Mouse (Mus musculus): ENCODE results near the gene Cops7b.

The Cops7b gene

DNA sequence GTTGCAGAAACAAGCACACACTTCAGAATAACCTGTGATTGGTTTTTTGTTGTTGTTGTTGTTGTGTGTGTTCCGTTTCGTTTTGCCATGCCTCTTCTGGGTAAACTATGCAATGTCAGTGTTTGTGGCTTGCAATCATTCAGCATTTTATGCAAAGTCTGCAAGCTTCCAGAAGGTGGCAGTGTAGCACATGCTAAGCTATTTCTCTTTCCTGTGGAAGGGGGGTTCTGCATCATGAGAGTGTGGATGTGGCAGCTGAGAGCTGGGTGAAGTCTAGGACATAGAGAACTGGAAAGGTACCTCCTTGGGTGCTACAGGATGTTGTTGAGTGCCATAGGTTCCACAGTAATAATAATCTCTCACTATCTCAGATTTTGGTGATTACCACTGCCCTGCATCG is 15.8 kb downstream of the Cops7b start:
- no peak for DNase-seq (ENCODE audit: inconsistent ontology term)

DNA sequence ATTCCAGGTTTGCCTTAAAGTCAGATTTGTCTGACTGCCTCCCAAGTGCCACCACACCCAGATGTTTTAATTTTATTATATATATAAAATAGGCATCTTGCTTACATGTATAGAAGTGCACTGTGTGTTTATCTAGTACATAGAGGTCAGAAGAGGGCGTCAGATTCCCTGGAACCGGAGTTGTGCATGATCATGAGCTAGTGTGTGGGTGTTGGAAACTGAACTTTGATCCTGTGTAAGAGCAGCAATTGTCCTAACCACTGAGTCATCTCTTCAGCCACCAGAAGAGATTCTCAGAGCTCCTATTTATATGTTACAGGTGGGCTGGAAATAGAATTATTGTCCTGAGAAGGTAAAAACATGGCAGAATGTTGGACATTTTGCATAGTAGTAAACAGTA is 17.4 kb downstream of the Cops7b start:
- no peak for DNase-seq (ENCODE audit: inconsistent ontology term)

DNA sequence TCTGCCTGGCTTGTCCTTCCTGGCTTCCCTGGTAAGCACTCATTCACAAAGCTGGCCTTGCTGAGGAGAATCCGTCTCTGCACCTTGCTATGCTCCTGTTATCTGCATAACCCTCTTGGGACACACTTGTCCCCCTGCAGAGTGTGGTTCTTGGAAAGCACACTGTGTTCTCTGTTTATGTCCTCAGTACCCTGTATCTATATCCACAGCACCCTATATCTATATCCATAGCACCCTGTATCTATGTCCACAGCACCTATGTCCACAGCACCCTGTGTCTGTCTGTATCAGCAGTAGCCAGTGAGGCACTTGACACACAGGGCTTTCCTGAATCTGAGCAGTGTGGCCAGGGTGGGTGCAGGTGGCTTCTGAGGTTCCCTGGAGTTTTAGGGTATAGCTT is 28.2 kb downstream of the Cops7b start:
- DNase-seq (ENCODE audit: inconsistent ontology term) = no peak

DNA sequence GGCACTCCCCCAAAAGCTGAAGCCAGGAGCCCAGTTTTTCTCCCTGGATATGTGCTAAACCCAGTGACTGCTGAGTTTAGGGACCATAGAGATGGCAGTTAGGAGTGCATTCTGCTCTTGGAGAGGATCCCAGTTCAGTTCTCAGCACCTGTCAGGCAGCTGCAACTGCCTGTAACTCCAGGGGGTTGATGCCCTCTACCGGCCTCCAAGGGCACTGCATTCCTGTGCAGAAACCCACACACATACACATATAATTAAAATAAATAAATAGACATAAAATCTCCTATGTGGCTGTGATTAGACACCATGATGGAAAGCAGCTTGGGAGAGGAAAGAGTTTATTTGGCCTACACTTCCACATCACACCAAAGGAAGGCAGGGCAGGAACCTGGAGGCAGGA is 29.4 kb downstream of the Cops7b start:
- no peak for DNase-seq (ENCODE audit: inconsistent ontology term)

DNA sequence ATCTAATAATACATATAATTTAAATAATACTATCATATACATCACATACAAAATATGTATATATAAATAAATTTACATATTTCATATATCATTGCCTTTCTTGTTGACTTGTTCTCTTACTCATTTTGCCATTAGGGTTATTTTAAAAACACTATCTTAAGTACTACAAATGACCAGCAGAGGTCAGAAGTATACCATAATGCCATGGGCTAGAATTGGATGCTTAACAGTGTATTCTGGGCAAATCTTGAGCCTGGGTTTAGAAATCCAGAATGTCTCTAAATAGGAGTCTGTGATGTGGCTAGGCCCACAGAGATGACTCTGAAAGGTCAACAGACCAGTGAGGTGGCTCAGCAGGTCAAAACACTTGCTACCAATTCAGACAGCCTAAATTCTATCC is 31.6 kb downstream of the Cops7b start:
- DNase-seq (ENCODE audit: inconsistent ontology term) = no peak

DNA sequence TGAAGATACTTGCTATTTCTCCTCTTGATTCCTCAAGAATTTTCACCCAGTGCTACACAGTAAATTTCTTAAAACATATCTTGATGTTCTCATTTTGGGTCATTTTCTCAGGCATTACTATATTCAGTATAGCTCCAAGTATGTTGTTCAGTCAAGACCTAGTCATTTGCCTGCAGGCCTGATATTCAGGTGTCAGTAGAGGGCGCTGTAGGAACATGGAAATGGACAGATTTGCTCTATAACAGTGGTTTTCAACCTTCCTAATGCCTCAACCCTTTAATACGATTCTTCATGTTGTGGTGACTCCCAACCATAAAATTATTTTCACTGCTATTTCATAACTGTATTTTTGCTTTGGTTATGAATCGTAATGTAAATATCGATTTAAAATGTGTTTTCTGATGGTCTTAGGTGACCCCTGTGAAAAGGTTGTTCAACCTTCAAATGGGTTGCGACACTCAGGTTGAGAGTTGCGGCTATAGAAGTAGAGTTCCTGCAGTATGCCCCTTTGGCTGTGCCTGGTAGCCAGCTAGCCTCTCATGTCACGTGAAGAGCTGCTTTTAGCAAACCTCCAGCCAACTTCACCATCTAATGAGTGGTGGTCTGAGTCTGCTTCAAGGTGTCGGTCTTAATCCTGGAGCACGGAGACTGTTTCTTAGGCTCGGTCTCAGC is 35.9 kb downstream of the Cops7b start:
- DNase-seq (ENCODE audit: inconsistent ontology term) = peak; percentile 43

DNA sequence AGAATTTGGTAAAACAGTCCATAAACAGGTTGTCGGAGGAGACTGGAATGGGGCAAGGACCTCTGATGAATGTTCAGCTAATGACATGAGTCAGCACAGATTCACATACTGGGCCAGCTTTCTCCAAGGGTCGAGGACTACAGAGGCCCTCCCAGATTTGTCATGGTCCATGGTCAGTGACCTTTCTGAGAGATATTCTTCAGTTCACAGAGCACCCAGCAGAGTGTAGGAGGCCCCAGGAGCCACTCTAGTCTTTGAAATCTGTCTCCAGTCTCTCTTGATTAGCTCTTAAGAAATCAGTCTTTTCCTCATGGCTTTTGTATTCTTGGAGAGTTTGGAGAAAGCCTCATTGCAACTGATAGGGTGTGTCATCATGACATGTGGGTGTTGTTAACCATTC is 39.6 kb downstream of the Cops7b start:
- peak; percentile 54 for DNase-seq (ENCODE audit: inconsistent ontology term)

DNA sequence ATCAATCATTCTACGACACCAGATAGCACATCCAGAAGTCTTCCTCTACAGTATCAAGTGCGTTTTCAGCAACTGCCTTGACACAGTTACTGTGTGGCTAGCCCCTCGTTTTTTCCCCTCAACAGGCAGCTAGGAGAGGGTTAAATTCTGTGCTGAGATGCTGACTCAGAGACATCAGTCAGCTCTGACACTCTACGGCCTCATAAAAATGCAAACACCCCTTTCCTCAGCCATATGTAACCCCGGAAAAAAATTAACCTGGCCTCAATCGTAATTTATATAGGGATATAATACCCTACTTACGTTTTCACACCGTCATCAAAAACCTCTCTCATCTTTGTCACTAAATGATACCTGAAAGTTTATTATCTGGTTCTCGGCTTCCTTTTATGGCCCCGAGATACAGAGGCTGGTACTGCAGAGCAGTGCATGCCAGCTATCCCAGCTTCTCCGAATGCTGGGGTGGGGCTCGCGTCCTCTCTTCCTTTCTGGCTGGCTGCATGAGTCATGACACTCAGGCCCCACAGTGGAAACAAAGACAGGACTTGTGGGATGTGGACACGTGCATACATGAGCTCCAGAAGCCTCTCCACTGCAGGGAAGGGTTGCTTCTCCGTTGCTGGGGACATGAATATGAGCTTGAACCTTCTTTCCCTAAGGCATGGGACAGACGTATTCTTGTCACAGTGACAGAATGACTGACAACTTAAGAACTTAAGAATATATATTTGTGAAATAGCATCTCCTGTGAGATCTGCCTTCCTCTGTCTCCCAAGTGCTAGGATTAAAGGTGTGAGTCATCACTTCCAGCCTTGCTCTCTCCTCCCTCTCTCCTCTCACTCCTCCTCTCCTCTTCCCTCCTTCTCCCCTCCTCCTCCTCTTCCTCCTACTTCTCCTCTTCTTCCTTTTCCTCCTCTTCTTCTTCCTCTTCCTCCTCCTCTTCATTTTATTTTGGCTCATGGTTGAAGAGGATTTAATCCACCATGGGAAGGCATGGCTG is 40.6 kb downstream of the Cops7b start:
- DNase-seq (ENCODE audit: inconsistent ontology term) = peak; percentile 72

DNA sequence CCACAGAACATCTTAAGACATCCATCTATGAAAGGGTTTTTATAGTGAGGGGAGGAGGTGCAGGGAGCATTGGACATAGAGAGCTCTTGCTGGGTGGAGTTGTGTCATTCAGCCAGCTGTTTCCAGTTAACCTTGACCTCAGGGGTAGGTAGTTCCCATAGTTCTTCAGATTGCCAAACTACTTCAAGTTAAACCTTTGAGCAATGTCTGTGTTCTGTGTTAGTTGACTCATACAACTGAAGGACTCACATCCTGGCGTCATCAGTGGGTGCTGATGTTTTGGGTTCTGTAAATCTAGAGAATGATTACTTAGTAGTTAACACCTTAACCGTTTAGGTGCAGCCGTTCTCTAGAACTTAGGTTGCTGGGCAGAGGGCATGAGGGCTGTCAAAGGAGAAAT is 45.6 kb downstream of the Cops7b start:
- no peak for DNase-seq (ENCODE audit: inconsistent ontology term)

DNA sequence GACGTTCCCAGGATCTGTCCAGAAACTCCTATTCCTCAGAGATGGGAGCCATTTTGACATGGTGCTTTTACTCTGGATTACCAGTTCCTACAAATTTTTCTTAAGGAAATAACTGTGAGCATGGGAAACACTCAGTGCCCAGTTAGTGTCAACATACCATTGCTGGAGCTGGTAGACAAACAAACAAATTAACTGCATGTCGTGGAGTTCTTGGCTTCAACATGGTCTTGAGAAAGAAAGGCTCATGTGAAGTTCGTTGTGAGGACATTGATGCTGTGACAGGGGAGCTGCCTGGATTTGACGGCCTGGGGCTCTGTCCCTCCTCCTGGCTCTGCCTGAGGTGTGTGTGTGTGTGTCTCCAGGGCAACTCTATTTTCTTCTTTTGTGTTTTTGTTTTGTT is 47.2 kb downstream of the Cops7b start:
- no peak for DNase-seq (ENCODE audit: inconsistent ontology term)

DNA sequence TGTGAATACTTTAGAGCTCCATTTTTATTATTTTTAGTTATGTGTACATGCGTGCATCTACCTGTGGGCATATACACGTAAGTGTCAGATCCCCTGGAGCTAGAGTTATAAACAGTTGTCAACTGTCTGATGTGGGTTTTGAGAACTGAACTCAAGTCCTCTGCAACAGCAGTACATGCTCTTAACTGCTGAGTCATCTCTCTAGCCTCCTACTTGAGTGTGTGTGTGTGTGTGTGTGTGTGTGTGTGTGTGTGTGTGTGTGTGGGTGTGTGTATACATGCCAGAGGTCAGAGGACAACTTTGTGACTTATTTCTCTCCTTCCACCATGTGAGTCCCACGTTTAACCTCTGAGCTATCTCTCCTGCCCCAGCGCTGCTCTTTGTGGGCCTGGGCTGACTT is 47.8 kb downstream of the Cops7b start:
- no peak for DNase-seq (ENCODE audit: inconsistent ontology term)

DNA sequence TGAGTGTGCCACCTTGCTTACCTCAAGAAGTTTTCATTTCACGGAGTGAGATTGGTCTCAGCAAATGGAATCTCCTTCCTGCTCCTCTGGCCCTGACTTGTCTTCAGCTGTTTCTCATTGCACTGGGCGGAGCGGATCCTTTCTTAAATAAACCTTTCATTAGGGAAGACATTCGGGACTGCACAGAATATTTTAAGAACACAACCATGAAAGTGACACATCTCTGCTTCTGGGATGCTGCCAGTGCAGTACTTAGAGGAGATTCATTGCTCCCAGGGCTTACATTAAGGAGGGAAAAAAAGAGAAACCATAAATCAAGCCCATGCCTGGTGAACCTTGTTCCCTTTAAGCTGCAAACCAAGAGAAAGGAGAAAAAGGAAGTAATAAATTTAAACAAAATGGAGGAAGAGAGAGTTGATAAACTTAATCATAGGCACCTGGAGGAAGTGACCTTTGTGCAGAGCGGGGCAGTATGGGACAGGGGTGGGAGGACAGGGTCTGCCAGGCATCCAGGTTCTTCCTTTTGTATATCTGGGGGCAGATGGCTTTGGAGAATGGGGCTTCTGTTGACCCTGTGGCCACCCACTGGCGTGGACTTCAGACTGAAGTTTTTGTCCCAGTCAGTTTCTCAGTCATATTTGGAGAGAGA is 50.2 kb downstream of the Cops7b start:
- DNase-seq (ENCODE audit: inconsistent ontology term) = no peak

DNA sequence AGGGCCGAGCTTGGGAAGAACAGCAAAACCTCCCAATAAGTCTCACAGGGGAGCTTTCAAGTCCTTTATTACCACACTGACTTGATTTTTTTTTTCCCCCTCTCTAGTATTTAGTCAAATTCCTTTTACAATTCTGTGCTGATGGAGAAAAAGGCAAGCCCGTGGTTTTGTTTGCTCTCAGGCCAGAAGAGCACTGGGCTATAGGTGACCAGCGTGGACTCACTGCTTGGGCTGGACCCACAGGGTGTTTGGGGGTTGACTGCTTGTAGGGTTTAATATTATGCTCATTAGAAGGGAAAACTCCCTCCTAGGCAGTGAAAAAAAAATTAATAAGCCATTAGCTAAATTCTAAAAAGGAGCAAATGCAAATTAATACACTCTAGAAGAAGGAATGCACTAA is 50.7 kb downstream of the Cops7b start:
- no peak for DNase-seq (ENCODE audit: inconsistent ontology term)

DNA sequence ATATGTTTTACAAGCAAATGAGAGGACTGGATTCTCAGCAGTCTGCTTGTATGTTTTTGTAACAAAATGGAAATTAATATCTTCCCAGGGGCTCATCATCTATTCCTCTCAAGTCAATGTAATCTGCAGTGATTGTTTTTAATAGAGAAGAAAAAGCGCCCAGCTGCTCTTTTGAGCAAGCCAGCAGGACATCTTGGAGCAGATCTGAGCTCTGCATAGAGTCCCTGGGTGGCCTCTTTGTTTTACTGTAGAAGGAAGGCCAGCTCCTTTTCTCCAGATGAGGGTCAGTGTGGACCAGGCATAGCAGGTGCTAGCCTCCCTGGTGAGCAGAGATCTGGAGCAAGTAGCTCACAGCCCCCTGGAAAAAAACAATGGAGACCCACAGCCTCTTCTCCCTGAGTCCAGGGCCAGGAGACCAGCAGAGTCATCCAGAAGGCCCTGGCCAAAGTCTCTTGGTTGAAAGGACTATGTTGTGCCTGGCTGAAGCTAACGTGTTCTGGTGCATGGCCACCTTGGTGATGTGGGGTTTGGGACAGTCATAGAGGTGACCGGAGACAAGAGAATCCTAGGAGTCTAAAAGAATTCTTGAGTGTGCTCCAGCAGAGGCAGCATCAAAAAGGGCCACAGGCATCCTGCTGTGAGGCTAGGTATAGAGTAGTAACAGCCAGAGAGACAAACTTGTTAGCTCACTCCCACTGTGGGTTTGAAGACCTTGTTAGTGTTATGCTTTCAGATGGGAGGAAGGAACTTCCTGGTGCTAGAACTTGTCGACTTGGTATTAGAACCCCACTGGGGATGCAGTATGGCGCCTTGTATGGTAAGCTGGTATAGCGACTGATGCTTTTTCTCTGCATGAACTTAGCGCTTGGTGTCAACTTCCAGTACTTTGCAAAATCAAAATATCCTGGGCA is 51.4 kb downstream of the Cops7b start:
- peak; percentile 37 for DNase-seq (ENCODE audit: inconsistent ontology term)

DNA sequence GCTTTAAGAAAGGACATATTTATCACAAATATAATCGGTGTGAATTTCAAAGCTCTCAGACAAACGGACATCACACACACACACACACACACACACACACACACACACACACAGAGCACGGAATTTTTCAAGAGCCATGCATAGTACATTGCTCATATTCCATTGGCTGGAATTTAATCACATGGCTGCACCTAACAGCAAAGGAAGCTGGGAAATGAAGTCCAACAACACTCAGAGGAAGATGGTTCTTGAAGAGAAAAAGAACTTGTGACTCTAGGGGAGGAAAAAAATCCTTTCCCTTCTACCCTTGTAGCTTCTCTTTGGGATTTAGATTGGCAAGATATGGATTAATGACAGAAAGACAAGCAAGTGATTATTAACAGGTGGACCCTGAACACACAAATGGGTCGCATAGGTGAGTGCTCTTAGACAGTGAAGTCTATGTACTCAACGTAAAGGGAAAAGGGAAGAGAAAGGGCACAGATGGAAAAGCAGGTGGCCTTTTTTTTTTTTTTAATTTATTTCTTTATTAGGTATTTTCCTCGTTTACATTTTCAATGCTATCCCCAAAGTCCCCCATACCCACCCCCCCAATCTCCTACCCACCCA is 52.2 kb downstream of the Cops7b start:
- peak; percentile 55 for DNase-seq (ENCODE audit: inconsistent ontology term)

DNA sequence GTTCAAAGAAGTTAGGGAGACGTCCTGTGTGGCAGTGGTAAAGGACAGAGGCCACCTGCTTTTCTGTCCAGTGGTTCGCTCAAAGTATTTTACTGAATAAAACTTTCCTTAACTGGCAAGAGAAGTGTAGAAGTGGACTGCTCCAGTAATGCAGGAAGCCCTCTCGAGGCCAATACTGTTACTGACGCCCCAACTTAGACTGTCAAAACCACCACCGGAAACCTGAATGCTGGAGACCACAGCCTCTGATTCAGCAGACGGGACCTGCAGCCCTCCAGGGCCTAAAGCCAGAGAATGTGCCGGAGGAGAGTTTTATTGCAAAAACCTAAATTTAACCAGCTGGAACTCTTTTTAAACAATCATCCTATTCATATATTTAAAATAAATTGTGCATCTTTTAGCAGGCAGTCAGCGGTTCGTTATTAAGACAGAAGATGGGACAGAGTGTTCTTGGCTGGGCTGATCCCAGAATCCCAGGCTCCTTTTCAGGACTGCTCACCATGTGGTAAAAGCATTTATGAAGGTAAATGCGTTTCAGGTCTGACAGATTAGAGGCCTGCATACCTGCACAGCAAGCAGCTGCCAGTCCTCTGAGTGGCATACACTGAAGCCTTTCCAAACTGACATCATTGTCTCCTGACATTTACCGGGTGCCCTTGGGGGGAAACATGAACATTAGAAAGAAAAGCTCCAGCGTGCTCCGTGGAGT is 60.6 kb downstream of the Cops7b start:
- no peak for DNase-seq (ENCODE audit: inconsistent ontology term)

DNA sequence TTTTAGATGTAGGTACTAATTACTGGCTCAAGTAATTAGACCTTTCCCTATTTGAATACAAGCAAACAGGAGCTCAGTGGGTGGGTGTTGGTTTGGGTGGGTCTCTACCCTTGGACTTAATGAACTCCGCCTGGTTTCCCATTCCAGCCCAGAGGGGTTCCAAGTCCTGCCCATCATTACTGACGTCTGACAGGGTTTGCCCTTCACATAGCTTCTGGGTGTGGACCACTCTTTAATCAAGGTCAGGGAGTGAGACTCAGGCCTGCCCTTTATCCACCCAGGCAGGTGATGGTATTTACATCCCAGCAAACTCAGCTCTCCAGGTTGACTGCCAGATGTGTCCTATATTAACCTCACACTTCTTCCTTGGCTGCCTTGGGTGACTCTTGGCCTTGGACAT is 64.8 kb downstream of the Cops7b start:
- no peak for DNase-seq (ENCODE audit: inconsistent ontology term)

DNA sequence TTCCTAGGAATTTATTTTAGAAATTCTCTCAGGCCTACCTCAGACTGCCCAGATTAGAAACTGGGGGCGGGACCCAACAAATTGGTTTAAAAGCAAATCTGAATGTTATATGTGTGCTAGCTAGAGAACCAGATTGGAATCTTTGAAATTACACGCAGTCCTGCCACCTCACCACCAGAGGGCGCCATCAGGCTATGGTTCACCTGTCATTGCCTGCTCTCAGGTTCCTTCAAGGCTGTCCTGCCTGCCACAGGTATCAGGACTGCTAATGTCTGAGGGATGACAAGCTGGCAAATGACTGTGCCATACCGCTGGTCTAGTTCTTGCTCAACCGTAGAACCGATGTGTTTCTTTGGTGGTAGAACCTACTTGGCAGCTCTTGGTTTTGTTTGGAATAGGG is 67.6 kb downstream of the Cops7b start:
- peak; percentile 33 for DNase-seq (ENCODE audit: inconsistent ontology term)

DNA sequence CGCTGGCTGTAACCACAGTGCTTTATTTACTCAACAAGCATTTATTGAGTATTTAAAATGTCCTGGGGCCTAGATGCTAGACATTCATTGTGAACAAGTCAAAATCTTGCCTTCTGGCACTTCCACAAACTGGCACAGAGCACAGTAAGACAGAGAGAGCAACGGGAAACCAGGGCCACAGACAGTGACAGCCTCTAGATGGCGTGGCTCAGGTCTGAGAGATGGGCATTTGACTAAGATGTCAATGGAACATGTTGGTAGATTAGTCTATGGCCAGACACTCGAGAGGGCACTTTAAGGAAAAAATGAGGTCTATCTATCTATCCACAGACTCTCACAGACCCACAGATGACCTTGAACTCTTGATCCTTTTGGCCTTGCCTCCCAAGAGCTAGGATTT is 70.0 kb downstream of the Cops7b start:
- no peak for DNase-seq (ENCODE audit: inconsistent ontology term)

DNA sequence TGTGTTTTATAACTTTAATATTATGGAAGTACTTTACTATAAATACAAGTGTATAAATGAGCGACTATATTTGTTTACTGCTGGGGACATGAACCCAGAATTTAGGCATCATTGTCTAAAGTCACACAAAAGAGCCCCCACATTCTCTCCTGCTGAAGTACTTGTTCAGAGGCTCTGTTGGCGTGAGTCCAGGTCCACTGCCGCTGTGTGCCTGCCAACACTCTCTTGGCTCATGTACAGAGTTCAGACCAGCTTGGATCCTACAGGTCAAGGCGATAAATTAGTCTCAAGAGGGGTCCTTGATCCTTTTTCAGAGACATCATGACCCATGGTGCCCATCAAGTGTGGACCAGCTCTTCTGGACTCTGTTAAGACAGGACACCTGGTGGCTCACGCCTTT is 74.4 kb downstream of the Cops7b start:
- no peak for DNase-seq (ENCODE audit: inconsistent ontology term)
